Mouse (Mus musculus): Measurements from ENCODE around the gene Endod1. TPM values are rescaled to one million over a fixed set of nuclear protein-coding genes. Genes with fewer than 3 reads are reported as not detected.

Gene Endod1
- polyA plus RNA-seq, 1 experiment from 2014 or later, result 12.4 TPM

- no peak overlapping the region for H3K9ac ChIP-seq (replicated peaks)
- no peak overlapping the region for H3K4me3 ChIP-seq (ENCODE audit: low read depth, low read length)
- no peak for TF ChIP-seq EP300 (IDR thresholded peaks at IDR 0.05; ENCODE audit: low read depth)
- no peak for TF ChIP-seq CTCF (IDR thresholded peaks at IDR 0.05; ENCODE audit: low read depth)
- peak; percentile 69 for DNase-seq
- H3K36me3 ChIP-seq (replicated peaks; ENCODE audit: insufficient read depth, low read length), result no peaks in the 10 kb centered on the region
- no peaks in the 10 kb centered on the region for H3K27me3 ChIP-seq (ENCODE audit: insufficient read depth, low read length)
- WGBS (ENCODE audit: insufficient replicate concordance), result 69% methylated on average over 6 of the region's 6 CpGs
- H3K27ac ChIP-seq (ENCODE audit: low read depth), result no peak overlapping the region
- H3K9me3 ChIP-seq (ENCODE audit: low read length), result peaks cover under 1% of the 10 kb centered on the region; the same call in 1 of the 2 replicates
- H3K4me2 ChIP-seq (ENCODE audit: low read depth, low read length), result no peak overlapping the region
- peak; percentile 85 for ATAC-seq
- peaks cover 37% of the 10 kb centered on the region for H3K4me1 ChIP-seq (ENCODE audit: insufficient read depth)
These were observed 17.8 kb downstream of the Endod1 start for GRCm38 (mm10) chr9:14363540-14363939.

GRCm38 (mm10) chr9:14362068-14362768 lies 19.1 kb downstream of the Endod1 start:
- H3K27me3 ChIP-seq (ENCODE audit: insufficient read depth, low read length), result no peaks in the 10 kb centered on the region
- H3K9me3 ChIP-seq (ENCODE audit: low read length), result no peaks in the 10 kb centered on the region
- no peak overlapping the region for H3K4me2 ChIP-seq (ENCODE audit: low read depth, low read length)
- no peak overlapping the region for H3K4me3 ChIP-seq (ENCODE audit: low read depth, low read length)
- peaks cover 30% of the 10 kb centered on the region for H3K4me1 ChIP-seq (ENCODE audit: insufficient read depth)
- ATAC-seq, result no peak
- H3K36me3 ChIP-seq (replicated peaks; ENCODE audit: insufficient read depth, low read length), result peaks cover 6% of the 10 kb centered on the region
- no peak overlapping the region for H3K27ac ChIP-seq (ENCODE audit: low read depth)
- H3K9ac ChIP-seq (replicated peaks), result no peak overlapping the region
- 86% methylated on average over 8 of the region's 8 CpGs for WGBS (ENCODE audit: insufficient replicate concordance)
- TF ChIP-seq EP300 (IDR thresholded peaks at IDR 0.05; ENCODE audit: low read depth) (no peak), CTCF (IDR thresholded peaks at IDR 0.05; ENCODE audit: low read depth) (no peak)
- no peak for DNase-seq

GRCm38 (mm10) chr9:14357033-14357432 lies 24.3 kb downstream of the Endod1 start:
- no peaks in the 10 kb centered on the region for H3K27me3 ChIP-seq (ENCODE audit: insufficient read depth, low read length)
- DNase-seq, result peak; percentile 31
- peaks cover 18% of the 10 kb centered on the region for H3K36me3 ChIP-seq (replicated peaks; ENCODE audit: insufficient read depth, low read length)
- no peaks in the 10 kb centered on the region for H3K9me3 ChIP-seq (ENCODE audit: low read length)
- H3K4me3 ChIP-seq (ENCODE audit: low read depth, low read length), result no peak overlapping the region
- no peak overlapping the region for H3K9ac ChIP-seq (replicated peaks)
- ATAC-seq, result no peak
- H3K4me2 ChIP-seq (ENCODE audit: low read depth, low read length), result no peak overlapping the region
- no peak overlapping the region for H3K27ac ChIP-seq (ENCODE audit: low read depth)
- H3K4me1 ChIP-seq (ENCODE audit: insufficient read depth), result peaks cover 3% of the 10 kb centered on the region; the same call in 1 of the 2 replicates
- 90% methylated on average over 4 of the region's 4 CpGs for WGBS (ENCODE audit: insufficient replicate concordance)
- TF ChIP-seq EP300 (IDR thresholded peaks at IDR 0.05; ENCODE audit: low read depth), result no peak
- peak; percentile 57 for TF ChIP-seq CTCF (IDR thresholded peaks at IDR 0.05; ENCODE audit: low read depth)

GRCm38 (mm10) chr9:14354852-14355251 lies 26.5 kb downstream of the Endod1 start:
- Histone ChIP-seq H3K4me1 (ENCODE audit: insufficient read depth) (peaks cover 3% of the 10 kb centered on the region; the same call in 1 of the 2 replicates), H3K27ac (ENCODE audit: low read depth) (no peak overlapping the region), H3K9ac (replicated peaks) (no peak overlapping the region), H3K9me3 (ENCODE audit: low read length) (no peaks in the 10 kb centered on the region), H3K27me3 (ENCODE audit: insufficient read depth, low read length) (no peaks in the 10 kb centered on the region), H3K4me2 (ENCODE audit: low read depth, low read length) (0 out of 2 replicates have a peak overlapping the region, but pooled peaks have one; percentile 1), H3K36me3 (replicated peaks; ENCODE audit: insufficient read depth, low read length) (peaks cover 18% of the 10 kb centered on the region), H3K4me3 (ENCODE audit: low read depth, low read length) (no peak overlapping the region)
- DNase-seq (no peak), ATAC-seq (peak; percentile 38; the same call in 1 of the 2 replicates)
- 75% methylated on average over 6 of the region's 6 CpGs for WGBS (ENCODE audit: insufficient replicate concordance)
- TF ChIP-seq EP300 (IDR thresholded peaks at IDR 0.05; ENCODE audit: low read depth) (no peak), CTCF (IDR thresholded peaks at IDR 0.05; ENCODE audit: low read depth) (no peak)

- no peaks in the 10 kb centered on the region for H3K9me3 ChIP-seq (ENCODE audit: low read length)
- no peak overlapping the region for H3K4me2 ChIP-seq (ENCODE audit: low read depth, low read length)
- H3K36me3 ChIP-seq (replicated peaks; ENCODE audit: insufficient read depth, low read length), result peaks cover 13% of the 10 kb centered on the region
- no peak overlapping the region for H3K9ac ChIP-seq (replicated peaks)
- H3K27me3 ChIP-seq (ENCODE audit: insufficient read depth, low read length), result no peaks in the 10 kb centered on the region
- peaks cover 3% of the 10 kb centered on the region; the same call in 1 of the 2 replicates for H3K4me1 ChIP-seq (ENCODE audit: insufficient read depth)
- 71% methylated on average over 1 of the region's 1 CpGs for WGBS (ENCODE audit: insufficient replicate concordance)
- no peak overlapping the region for H3K27ac ChIP-seq (ENCODE audit: low read depth)
- ATAC-seq (no peak), DNase-seq (no peak)
- TF ChIP-seq CTCF (IDR thresholded peaks at IDR 0.05; ENCODE audit: low read depth), result no peak
- no peak for TF ChIP-seq EP300 (IDR thresholded peaks at IDR 0.05; ENCODE audit: low read depth)
- H3K4me3 ChIP-seq (ENCODE audit: low read depth, low read length), result no peak overlapping the region
These were observed 29.0 kb downstream of the Endod1 start for GRCm38 (mm10) chr9:14352337-14352736.

- ATAC-seq, result no peak
- Histone ChIP-seq H3K4me3 (ENCODE audit: low read depth, low read length) (no peak overlapping the region), H3K9me3 (ENCODE audit: low read length) (no peaks in the 10 kb centered on the region), H3K27me3 (ENCODE audit: insufficient read depth, low read length) (no peaks in the 10 kb centered on the region), H3K36me3 (replicated peaks; ENCODE audit: insufficient read depth, low read length) (no peaks in the 10 kb centered on the region), H3K9ac (replicated peaks) (no peak overlapping the region), H3K4me1 (ENCODE audit: insufficient read depth) (peaks cover 3% of the 10 kb centered on the region; the same call in 1 of the 2 replicates), H3K27ac (ENCODE audit: low read depth) (no peak overlapping the region), H3K4me2 (ENCODE audit: low read depth, low read length) (no peak overlapping the region)
- DNase-seq, result no peak
- 58% methylated on average over 2 of the region's 2 CpGs for WGBS (ENCODE audit: insufficient replicate concordance)
- no peak for TF ChIP-seq EP300 (IDR thresholded peaks at IDR 0.05; ENCODE audit: low read depth)
These were observed 30.5 kb downstream of the Endod1 start for GRCm38 (mm10) chr9:14350787-14351186.

Data from liver, postnatal 0 days (tissue).